Mouse (Mus musculus): Measurements from ENCODE around the gene Arl9. TPM values are rescaled to one million over a fixed set of nuclear protein-coding genes. Genes with fewer than 3 reads are reported as not detected.
A peak's percentile ranks its signal among the peaks of the same experiment; 100 is the strongest.

The Arl9 gene
- polyA plus RNA-seq (2011; ENCODE audit: insufficient read depth, insufficient read length, low read depth, missing spikeins) = not detected in 2 replicates

DNA sequence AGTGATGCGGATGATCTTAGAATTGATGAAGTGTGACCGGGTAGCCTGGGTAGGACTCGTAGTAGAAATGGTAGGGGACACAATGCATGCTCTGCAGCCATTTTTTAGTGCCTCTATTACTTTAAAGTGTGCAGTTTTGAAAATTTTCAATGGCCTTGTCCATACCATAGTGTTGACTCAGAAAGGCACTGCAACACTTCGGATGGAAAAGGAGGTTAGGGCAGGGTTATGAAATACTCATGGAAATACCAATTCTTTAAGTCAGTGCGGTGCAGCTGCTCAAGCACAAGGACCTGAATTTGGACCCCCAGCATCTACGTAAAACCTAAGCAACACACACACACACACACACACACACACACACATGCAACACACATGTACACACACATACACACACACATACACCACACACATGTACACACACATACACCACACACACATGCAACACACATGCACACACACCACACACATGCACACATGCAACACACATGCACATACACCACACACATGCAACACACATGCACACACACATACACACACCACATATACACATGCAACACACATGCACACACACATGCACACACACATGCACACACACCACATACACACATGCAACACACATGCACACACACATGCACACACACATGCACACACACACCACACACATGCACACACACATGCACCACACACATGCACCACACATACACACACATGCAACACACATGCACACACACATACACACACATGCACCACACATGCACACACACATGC, at the start of gene Arl9:
Arl9 (plus strand) TSS at position 5 of the 771 bp plus-strand sequence.
- Histone ChIP-seq H3K9ac (ENCODE audit: low read depth, poor library complexity, severe bottlenecking) (no peak within 1 kb of the TSS), H3K27ac (ENCODE audit: insufficient read depth, low read length) (no peak within 1 kb of the TSS), H3K9me3 (replicated peaks; ENCODE audit: control insufficient read depth, insufficient read depth, low read length, poor library complexity, severe bottlenecking) (no peaks in the 10 kb centered on the region), H3K27me3 (ENCODE audit: control insufficient read depth, insufficient read depth, low read length, poor library complexity, severe bottlenecking) (no peaks in the 10 kb centered on the region), H3K4me1 (ENCODE audit: control insufficient read depth, insufficient read depth, low read length) (no peaks in the 10 kb centered on the region), H3K36me3 (ENCODE audit: control insufficient read depth, insufficient read depth, low read length, poor library complexity, severe bottlenecking) (peaks cover 4% of the 10 kb centered on the region; the same call in 1 of the 2 replicates), H3K4me3 (ENCODE audit: low read depth, low read length) (no peak within 1 kb of the TSS)
- TF ChIP-seq POLR2A (IDR thresholded peaks at IDR 0.05; ENCODE audit: insufficient read depth, low read length) (no peak), CTCF (IDR thresholded peaks at IDR 0.05; ENCODE audit: low read depth, low read length) (no peak), EP300 (IDR thresholded peaks at IDR 0.05; ENCODE audit: insufficient read depth, low read depth, low read length) (no peak)

DNA sequence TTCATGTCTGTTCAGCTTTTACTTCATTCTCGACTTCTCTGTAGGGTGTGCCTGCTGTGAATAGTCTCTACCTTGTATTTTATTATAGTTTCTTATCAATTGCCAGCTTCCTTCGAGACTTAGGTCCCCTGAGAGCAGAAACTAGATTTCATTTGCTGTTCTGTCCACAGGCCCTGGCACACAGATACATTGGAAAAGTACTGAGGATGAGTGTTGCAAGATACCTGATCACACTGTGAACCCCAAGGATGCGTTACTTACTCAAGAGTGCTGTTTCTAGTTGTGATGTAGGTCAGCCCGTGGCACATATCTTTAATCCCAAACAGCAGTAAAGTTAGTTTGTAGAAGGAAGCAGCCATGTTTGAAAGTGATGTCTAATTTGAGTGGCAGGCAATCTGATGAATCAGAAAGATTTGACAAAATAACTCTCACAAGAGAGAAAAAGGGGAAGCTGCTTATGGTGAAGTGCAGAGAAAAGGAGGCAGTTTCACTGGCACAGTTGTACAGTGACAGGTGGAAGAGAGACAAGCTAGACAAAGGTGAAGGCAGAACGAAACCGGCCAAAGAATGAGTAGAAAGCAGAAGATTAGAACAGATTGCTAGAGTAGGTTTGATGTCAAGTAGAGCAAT, 49.5 kb upstream of the Arl9 start:
- no peak for TF ChIP-seq POLR2A (IDR thresholded peaks at IDR 0.05; ENCODE audit: insufficient read depth, low read length)
- no peak for TF ChIP-seq EP300 (IDR thresholded peaks at IDR 0.05; ENCODE audit: insufficient read depth, low read depth, low read length)
- no peak for TF ChIP-seq CTCF (IDR thresholded peaks at IDR 0.05; ENCODE audit: low read depth, low read length)
- Histone ChIP-seq H3K4me1 (ENCODE audit: control insufficient read depth, insufficient read depth, low read length) (no peaks in the 10 kb centered on the region), H3K4me3 (ENCODE audit: low read depth, low read length) (no peak overlapping the region), H3K36me3 (ENCODE audit: control insufficient read depth, insufficient read depth, low read length, poor library complexity, severe bottlenecking) (peaks cover 52% of the 10 kb centered on the region), H3K9ac (ENCODE audit: low read depth, poor library complexity, severe bottlenecking) (peak overlapping the region; percentile 66), H3K9me3 (replicated peaks; ENCODE audit: control insufficient read depth, insufficient read depth, low read length, poor library complexity, severe bottlenecking) (no peaks in the 10 kb centered on the region), H3K27me3 (ENCODE audit: control insufficient read depth, insufficient read depth, low read length, poor library complexity, severe bottlenecking) (no peaks in the 10 kb centered on the region), H3K27ac (ENCODE audit: insufficient read depth, low read length) (peak overlapping the region; percentile 43; the same call in 1 of the 2 replicates)

DNA sequence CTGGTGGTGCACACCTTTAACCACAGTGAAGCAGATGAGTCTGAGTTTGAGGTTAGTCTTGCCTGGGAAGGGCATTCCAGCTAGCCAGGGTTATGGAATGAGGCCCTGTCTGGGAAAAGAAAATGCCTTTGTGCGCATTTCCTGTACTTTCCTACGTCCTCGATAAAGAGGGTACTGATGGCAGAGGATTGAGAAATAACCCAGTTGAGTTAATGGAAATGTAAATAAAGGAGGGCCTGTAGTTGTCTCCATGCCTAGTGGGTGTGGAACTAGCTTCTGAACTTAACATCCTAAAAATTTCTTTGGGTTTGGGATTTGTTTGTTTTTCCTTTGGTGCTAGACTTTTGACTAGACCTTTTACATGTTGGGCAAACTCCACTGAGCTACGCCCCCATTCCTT, 48.4 kb upstream of the Arl9 start:
- Histone ChIP-seq H3K4me1 (ENCODE audit: control insufficient read depth, insufficient read depth, low read length) (no peaks in the 10 kb centered on the region), H3K9me3 (replicated peaks; ENCODE audit: control insufficient read depth, insufficient read depth, low read length, poor library complexity, severe bottlenecking) (no peaks in the 10 kb centered on the region), H3K4me3 (ENCODE audit: low read depth, low read length) (no peak overlapping the region), H3K9ac (ENCODE audit: low read depth, poor library complexity, severe bottlenecking) (0 out of 2 replicates have a peak overlapping the region, but pooled peaks have one; percentile 3), H3K27me3 (ENCODE audit: control insufficient read depth, insufficient read depth, low read length, poor library complexity, severe bottlenecking) (no peaks in the 10 kb centered on the region), H3K36me3 (ENCODE audit: control insufficient read depth, insufficient read depth, low read length, poor library complexity, severe bottlenecking) (peaks cover 63% of the 10 kb centered on the region), H3K27ac (ENCODE audit: insufficient read depth, low read length) (peak overlapping the region; percentile 23)
- TF ChIP-seq EP300 (IDR thresholded peaks at IDR 0.05; ENCODE audit: insufficient read depth, low read depth, low read length) (no peak), POLR2A (IDR thresholded peaks at IDR 0.05; ENCODE audit: insufficient read depth, low read length) (no peak), CTCF (IDR thresholded peaks at IDR 0.05; ENCODE audit: low read depth, low read length) (no peak)

DNA sequence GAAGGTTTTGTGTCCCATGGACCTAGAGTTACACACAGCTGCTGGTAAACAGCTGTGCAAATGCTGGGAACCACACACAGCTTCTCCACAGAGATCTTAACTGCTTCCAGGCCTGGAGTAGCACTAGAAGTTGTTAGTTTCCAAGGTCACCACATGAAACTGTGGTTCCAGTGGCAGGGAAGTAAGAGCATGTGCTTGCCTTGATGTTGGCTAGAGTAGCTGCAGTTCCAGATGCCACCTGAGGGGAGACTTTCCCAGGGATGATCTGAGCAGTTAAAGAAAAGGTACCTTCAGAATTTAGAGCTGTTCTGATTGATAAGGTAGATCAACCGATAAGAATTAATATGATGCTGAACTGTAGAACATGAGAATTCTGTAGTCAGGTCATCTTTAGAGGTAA, 45.9 kb upstream of the Arl9 start:
- Histone ChIP-seq H3K9ac (ENCODE audit: low read depth, poor library complexity, severe bottlenecking) (no peak overlapping the region), H3K9me3 (replicated peaks; ENCODE audit: control insufficient read depth, insufficient read depth, low read length, poor library complexity, severe bottlenecking) (no peaks in the 10 kb centered on the region), H3K36me3 (ENCODE audit: control insufficient read depth, insufficient read depth, low read length, poor library complexity, severe bottlenecking) (peaks cover 88% of the 10 kb centered on the region), H3K27ac (ENCODE audit: insufficient read depth, low read length) (no peak overlapping the region), H3K4me1 (ENCODE audit: control insufficient read depth, insufficient read depth, low read length) (no peaks in the 10 kb centered on the region), H3K27me3 (ENCODE audit: control insufficient read depth, insufficient read depth, low read length, poor library complexity, severe bottlenecking) (no peaks in the 10 kb centered on the region), H3K4me3 (ENCODE audit: low read depth, low read length) (no peak overlapping the region)
- TF ChIP-seq EP300 (IDR thresholded peaks at IDR 0.05; ENCODE audit: insufficient read depth, low read depth, low read length) (no peak), CTCF (IDR thresholded peaks at IDR 0.05; ENCODE audit: low read depth, low read length) (no peak), POLR2A (IDR thresholded peaks at IDR 0.05; ENCODE audit: insufficient read depth, low read length) (no peak)

DNA sequence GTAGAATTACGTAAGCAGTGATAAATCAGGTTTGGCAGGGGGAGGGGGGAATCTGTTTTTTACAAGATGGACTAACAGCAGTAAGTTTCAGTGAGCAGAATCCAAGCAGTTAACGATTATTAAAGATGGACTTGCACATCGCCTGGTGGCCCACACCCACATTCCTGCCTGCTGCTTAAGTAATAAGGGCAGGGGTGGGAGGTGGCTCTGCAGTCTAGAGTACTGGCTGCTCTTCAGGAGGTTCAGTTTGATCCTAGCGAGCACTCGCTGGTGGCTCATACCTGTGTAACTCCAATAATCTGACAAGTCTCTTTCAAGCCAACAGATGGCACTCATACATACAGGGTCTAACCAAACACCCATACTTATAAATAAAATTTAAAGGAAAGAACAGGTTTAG, 44.3 kb upstream of the Arl9 start:
- TF ChIP-seq CTCF (IDR thresholded peaks at IDR 0.05; ENCODE audit: low read depth, low read length) (no peak), EP300 (IDR thresholded peaks at IDR 0.05; ENCODE audit: insufficient read depth, low read depth, low read length) (no peak), POLR2A (IDR thresholded peaks at IDR 0.05; ENCODE audit: insufficient read depth, low read length) (no peak)
- H3K9me3 ChIP-seq (replicated peaks; ENCODE audit: control insufficient read depth, insufficient read depth, low read length, poor library complexity, severe bottlenecking) = no peaks in the 10 kb centered on the region
- H3K4me3 ChIP-seq (ENCODE audit: low read depth, low read length) = no peak overlapping the region
- H3K9ac ChIP-seq (ENCODE audit: low read depth, poor library complexity, severe bottlenecking) = no peak overlapping the region
- peaks cover 94% of the 10 kb centered on the region for H3K36me3 ChIP-seq (ENCODE audit: control insufficient read depth, insufficient read depth, low read length, poor library complexity, severe bottlenecking)
- H3K27ac ChIP-seq (ENCODE audit: insufficient read depth, low read length) = no peak overlapping the region
- no peaks in the 10 kb centered on the region for H3K27me3 ChIP-seq (ENCODE audit: control insufficient read depth, insufficient read depth, low read length, poor library complexity, severe bottlenecking)
- no peaks in the 10 kb centered on the region for H3K4me1 ChIP-seq (ENCODE audit: control insufficient read depth, insufficient read depth, low read length)

DNA sequence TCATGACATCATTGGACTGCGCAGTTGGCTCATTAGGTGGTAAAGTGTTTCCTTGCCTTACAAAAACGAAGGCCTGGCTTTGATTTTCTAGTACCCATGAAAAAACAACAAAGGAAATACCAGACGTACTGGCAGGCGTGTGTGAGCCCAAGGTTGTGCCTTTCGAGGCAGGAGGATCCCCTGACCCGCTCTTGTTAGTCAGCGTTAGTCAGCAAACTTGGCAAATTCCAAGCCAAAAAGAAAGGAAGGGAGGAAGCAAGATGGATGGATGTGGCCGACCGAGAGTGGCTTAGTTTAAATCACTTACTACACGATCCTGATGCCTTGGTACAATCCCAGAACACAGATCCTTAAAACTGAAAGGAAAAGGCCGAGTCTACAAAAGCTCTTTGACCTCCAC, 41.3 kb upstream of the Arl9 start:
- no peaks in the 10 kb centered on the region for H3K9me3 ChIP-seq (replicated peaks; ENCODE audit: control insufficient read depth, insufficient read depth, low read length, poor library complexity, severe bottlenecking)
- no peak for TF ChIP-seq CTCF (IDR thresholded peaks at IDR 0.05; ENCODE audit: low read depth, low read length)
- TF ChIP-seq EP300 (IDR thresholded peaks at IDR 0.05; ENCODE audit: insufficient read depth, low read depth, low read length) = no peak
- TF ChIP-seq POLR2A (IDR thresholded peaks at IDR 0.05; ENCODE audit: insufficient read depth, low read length) = no peak
- no peaks in the 10 kb centered on the region for H3K27me3 ChIP-seq (ENCODE audit: control insufficient read depth, insufficient read depth, low read length, poor library complexity, severe bottlenecking)
- peaks cover 93% of the 10 kb centered on the region for H3K36me3 ChIP-seq (ENCODE audit: control insufficient read depth, insufficient read depth, low read length, poor library complexity, severe bottlenecking)
- H3K9ac ChIP-seq (ENCODE audit: low read depth, poor library complexity, severe bottlenecking) = no peak overlapping the region
- no peak overlapping the region for H3K4me3 ChIP-seq (ENCODE audit: low read depth, low read length)
- H3K27ac ChIP-seq (ENCODE audit: insufficient read depth, low read length) = no peak overlapping the region
- H3K4me1 ChIP-seq (ENCODE audit: control insufficient read depth, insufficient read depth, low read length) = no peaks in the 10 kb centered on the region

All from ES-Bruce4 (cell line).